Mouse (Mus musculus) kidney, embryonic 15.5 days (tissue): Measurements from ENCODE around the gene Eef1a1. TPM values are rescaled to one million over a fixed set of nuclear protein-coding genes. Genes with fewer than 3 reads are reported as not detected.

ENCODE experiments used
- ATAC-seq: fragments of 200-750 bp; cut with Nextera tagmentation; replicated peaks from 2 replicates; pipeline ENCODE4 v1.8.0; 2017; ENCODE audit warnings: moderate TSS enrichment; ENCODE audit not compliant: low FRiP score
- H3K27ac ChIP-seq: fragments of 300-500 bp; sonication (generic); 2 replicates; pipeline ENCODE4 v1.5.1; 2015; ENCODE audit warnings: mild to moderate bottlenecking, inconsistent platforms
- H3K27me3 ChIP-seq: fragments of 300-500 bp; sonication (generic); 2 replicates; pipeline ENCODE4 v1.6.1; 2015; ENCODE audit warnings: inconsistent platforms
- H3K36me3 ChIP-seq: fragments of 300-500 bp; sonication (generic); 2 replicates; pipeline ENCODE4 v1.6.1; 2015; ENCODE audit warnings: inconsistent platforms
- H3K4me1 ChIP-seq: fragments of 300-500 bp; sonication (generic); 2 replicates; pipeline ENCODE4 v1.6.1; 2015; ENCODE audit warnings: inconsistent platforms
- H3K4me2 ChIP-seq: fragments of 300-500 bp; sonication (generic); 2 replicates; pipeline ENCODE4 v1.6.1; 2015; ENCODE audit warnings: moderate library complexity, mild to moderate bottlenecking, inconsistent platforms
- H3K4me3 ChIP-seq: fragments of 300-500 bp; sonication (generic); replicated peaks from 2 replicates; pipeline ENCODE4 v1.5.1; 2015; ENCODE audit warnings: mild to moderate bottlenecking, inconsistent platforms
- H3K9ac ChIP-seq: fragments of 300-500 bp; sonication (generic); 2 replicates; pipeline ENCODE4 v1.6.1; 2015; ENCODE audit warnings: mild to moderate bottlenecking, inconsistent platforms
- H3K9me3 ChIP-seq: fragments of 300-500 bp; sonication (generic); replicated peaks from 2 replicates; pipeline ENCODE4 v1.6.1; 2016; ENCODE audit warnings: inconsistent platforms
- WGBS: fragments of 180-500 bp; shearing (Covaris S2); methylation state at CpG from one replicate; pipeline ENCODE4 v1.1.7; 2015; ENCODE audit warnings: mixed read lengths; 5-methylcytosine and 5-hydroxymethylcytosine counted together
- polyA plus RNA-seq: library from polyadenylated mRNA; unstranded; fragments of >200 nt; fragmentation: Nextera tagmentation; extraction: Ambion mirVana; gene quantifications from 2 replicates; pipeline ENCODE4 v1.2.1, GENCODE M21; 2015

Gene Eef1a1
- polyA plus RNA-seq, 1 experiment from 2014 or later = 4,779 TPM

DNA sequence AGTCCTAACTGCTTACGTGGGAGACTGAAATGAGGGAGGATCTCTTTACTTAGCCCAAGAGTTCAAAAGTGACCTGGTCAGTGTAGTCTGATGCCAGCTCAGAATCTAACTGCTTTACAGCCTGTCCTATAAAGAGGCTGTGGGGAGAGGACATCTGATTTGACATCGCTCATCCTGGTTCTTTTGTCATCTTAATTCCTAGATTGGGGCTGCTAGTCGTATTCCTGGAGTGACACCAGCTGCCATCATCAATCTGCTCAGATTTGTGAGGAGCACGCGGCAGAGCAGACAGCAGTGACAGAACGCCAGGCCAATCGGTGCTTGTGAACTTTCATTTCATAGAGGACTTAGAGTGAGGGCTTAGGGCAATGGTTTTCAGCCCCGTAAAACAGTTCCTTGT lies 15.4 kb downstream of the Eef1a1 start:
- Histone ChIP-seq H3K27me3 (no peaks in the 10 kb centered on the region), H3K4me3 (no peak overlapping the region), H3K4me2 (no peak overlapping the region), H3K4me1 (no peaks in the 10 kb centered on the region), H3K36me3 (peaks cover 83% of the 10 kb centered on the region), H3K9me3 (no peaks in the 10 kb centered on the region), H3K9ac (no peak overlapping the region), H3K27ac (no peak overlapping the region)
- 60% methylated on average over 8 of the region's 8 CpGs for WGBS
- ATAC-seq = no peak

DNA sequence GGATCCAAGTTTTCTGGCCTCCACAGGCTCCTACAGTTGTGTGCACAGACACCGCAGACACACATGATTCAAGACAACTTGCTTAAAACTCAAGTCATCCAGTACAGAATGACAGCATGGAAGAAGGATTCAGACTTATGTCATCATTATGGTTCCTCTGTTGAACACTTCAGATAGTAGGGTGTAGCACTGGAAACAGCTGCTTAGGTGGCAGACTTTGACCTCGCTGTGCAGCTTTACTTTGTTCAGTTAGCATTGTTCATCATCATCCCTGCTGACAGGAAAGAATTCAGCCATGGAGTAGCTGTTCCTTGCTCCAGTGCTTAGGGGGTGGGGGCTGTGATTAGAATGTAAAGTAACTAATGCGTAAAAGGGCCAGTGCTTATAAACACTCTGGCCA lies 23.2 kb downstream of the Eef1a1 start:
- Histone ChIP-seq H3K4me1 (no peaks in the 10 kb centered on the region), H3K4me3 (no peak overlapping the region), H3K9me3 (no peaks in the 10 kb centered on the region), H3K27ac (no peak overlapping the region), H3K9ac (no peak overlapping the region), H3K4me2 (no peak overlapping the region), H3K27me3 (no peaks in the 10 kb centered on the region), H3K36me3 (peaks cover 87% of the 10 kb centered on the region)
- no peak for ATAC-seq
- WGBS = 91% methylated on average over 3 of the region's 3 CpGs

GRCm38 (mm10) chr9:78463337-78463736 lies 25.6 kb downstream of the Eef1a1 start:
- Histone ChIP-seq H3K4me1 (no peaks in the 10 kb centered on the region), H3K4me3 (no peak overlapping the region), H3K9me3 (no peaks in the 10 kb centered on the region), H3K27me3 (no peaks in the 10 kb centered on the region), H3K36me3 (peaks cover 86% of the 10 kb centered on the region), H3K9ac (no peak overlapping the region), H3K4me2 (no peak overlapping the region), H3K27ac (no peak overlapping the region)
- 83% methylated on average over 4 of the region's 4 CpGs for WGBS
- no peak for ATAC-seq

GRCm38 (mm10) chr9:78457026-78457425 lies 31.9 kb downstream of the Eef1a1 start:
- WGBS = 90% methylated on average over 8 of the region's 8 CpGs
- no peak overlapping the region for H3K9ac ChIP-seq
- H3K4me1 ChIP-seq = no peaks in the 10 kb centered on the region
- H3K36me3 ChIP-seq = peaks cover 87% of the 10 kb centered on the region
- H3K4me3 ChIP-seq = no peak overlapping the region
- no peak overlapping the region for H3K4me2 ChIP-seq
- no peaks in the 10 kb centered on the region for H3K27me3 ChIP-seq
- no peak for ATAC-seq
- no peak overlapping the region for H3K27ac ChIP-seq
- H3K9me3 ChIP-seq = no peaks in the 10 kb centered on the region

DNA sequence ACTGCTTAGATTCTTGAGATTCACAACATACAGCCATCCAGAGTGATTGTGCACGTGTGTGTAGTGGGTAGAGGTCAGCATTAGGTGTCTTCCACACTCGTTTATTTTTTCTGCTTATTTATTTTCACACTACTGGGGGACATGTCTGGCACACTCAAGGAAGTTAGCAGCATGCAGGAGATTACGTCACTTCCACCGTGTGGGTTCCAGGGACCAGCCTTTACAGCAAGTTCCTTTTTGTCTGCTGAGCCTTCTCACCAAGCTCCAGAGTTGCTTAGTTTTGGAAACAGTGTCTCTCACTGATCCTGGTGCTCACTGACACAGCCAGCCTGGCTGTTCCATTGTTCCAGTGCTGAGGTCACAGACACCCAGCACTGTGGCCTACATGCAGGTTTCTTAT lies 37.6 kb downstream of the Eef1a1 start:
- Histone ChIP-seq H3K9me3 (no peaks in the 10 kb centered on the region), H3K36me3 (peaks cover 58% of the 10 kb centered on the region), H3K4me2 (no peak overlapping the region), H3K27me3 (peaks cover 8% of the 10 kb centered on the region), H3K27ac (no peak overlapping the region), H3K4me3 (no peak overlapping the region), H3K4me1 (peaks cover 11% of the 10 kb centered on the region), H3K9ac (no peak overlapping the region)
- ATAC-seq = no peak
- 85% methylated on average over 4 of the region's 4 CpGs for WGBS

DNA sequence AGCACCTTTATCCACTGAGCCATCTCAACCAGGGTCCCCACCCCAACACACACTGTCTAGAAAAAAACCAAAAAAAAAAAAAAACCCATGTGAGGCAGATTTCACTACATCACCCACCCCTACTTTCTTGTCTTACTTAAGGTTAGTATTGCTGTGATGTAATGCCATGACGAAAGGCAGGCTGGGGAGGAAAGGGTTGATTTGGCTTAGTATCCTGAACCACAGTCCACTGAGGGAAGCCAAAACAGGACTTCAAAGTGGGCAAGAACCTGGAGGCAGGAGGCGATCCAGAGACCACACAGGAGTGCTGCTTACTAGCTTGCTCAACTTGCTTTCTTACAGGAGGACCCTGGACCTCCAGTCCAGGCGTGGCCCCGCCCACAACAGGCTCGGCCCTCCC lies 38.5 kb downstream of the Eef1a1 start:
- Histone ChIP-seq H3K27me3 (peaks cover 18% of the 10 kb centered on the region), H3K4me1 (peaks cover 11% of the 10 kb centered on the region), H3K27ac (no peak overlapping the region), H3K4me3 (no peak overlapping the region), H3K36me3 (peaks cover 51% of the 10 kb centered on the region), H3K9me3 (no peaks in the 10 kb centered on the region), H3K4me2 (no peak overlapping the region), H3K9ac (no peak overlapping the region)
- ATAC-seq = no peak
- 81% methylated on average over 5 of the region's 5 CpGs for WGBS

DNA sequence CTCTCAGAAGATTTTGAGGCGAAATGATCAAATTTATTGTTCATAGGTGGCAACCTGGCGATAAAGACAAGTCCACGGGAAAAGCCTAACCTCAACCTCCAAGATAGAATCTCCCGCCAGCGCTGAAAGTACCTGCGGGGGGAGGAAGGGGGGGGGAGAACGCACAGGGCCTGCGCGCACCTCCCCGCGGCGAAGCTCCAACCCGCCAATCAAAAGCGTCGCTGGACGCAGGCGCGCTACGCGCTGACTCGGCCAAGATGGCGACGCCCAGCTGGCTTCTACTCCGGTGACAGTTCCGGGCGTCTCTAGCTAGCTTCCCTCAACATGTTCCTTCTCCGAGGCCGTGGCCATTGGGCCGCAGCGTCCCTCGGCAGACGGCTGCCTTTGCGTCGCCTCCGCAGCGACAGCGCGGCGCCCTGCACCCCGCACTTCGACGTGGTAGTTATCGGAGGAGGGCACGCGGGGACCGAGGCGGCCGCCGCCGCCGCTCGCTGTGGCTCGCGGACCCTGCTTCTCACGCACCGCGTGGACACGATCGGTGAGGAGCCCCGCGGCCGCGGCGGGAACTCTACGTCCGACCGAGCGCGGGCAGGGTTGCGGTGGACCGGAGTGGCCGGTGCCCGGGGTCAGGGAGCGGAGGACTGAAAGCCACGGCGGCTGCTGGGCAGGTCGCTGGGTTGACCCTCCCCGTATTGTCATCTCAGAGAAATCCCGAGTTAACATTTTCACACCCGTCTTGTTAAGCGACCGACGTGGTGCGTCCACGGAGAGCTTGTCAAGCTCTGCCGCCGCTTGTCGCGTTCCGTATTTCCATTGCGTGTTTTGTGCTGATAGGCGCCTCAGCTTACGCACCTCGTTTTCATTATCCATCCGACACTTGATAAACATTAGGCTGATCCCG lies 40.7 kb downstream of the Eef1a1 start, which contains the start of the genes Mto1 and Gm17324:
TSS of gene Mto1 (plus strand) at position 236 of the 901 bp plus-strand sequence.
TSS of gene Gm17324 (minus strand) at position 814 of the 901 bp plus-strand sequence.
- under 1% methylated on average over 96 of the region's 96 CpGs for WGBS
- Histone ChIP-seq H3K4me1 (peaks cover 16% of the 10 kb centered on the region), H3K4me3 (peak within 1 kb of the TSS; percentile 98), H3K4me2 (peak within 1 kb of the TSS; percentile 70), H3K27ac (peak within 1 kb of the TSS; percentile 92), H3K9ac (peak within 1 kb of the TSS; percentile 94), H3K9me3 (no peaks in the 10 kb centered on the region), H3K36me3 (peaks cover 32% of the 10 kb centered on the region), H3K27me3 (peaks cover 37% of the 10 kb centered on the region)
- peak; percentile 95 for ATAC-seq

DNA sequence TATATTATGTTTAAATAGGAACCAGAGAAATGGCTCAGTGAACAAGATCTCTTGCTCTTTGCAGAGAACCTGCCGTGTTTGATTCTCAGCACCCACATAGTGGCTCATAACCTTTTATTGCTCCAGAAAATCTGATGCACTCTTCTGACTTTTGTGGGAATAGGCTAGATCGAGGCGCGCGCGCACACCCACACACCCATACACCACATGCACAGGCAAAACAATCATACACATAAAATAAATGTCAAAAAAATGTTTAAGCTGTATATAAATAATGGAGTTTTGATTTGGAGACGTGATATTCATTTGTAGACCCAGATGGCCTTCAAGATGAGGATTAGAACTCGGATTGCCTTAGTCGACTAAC lies 41.4 kb downstream of the Eef1a1 start:
- H3K36me3 ChIP-seq = peaks cover 26% of the 10 kb centered on the region
- peak overlapping the region; percentile 94 for H3K9ac ChIP-seq
- H3K4me3 ChIP-seq = peak overlapping the region; percentile 98
- H3K9me3 ChIP-seq = no peaks in the 10 kb centered on the region
- H3K4me1 ChIP-seq = peaks cover 22% of the 10 kb centered on the region
- peak overlapping the region; percentile 70 for H3K4me2 ChIP-seq
- 24% methylated on average over 9 of the region's 9 CpGs for WGBS
- H3K27me3 ChIP-seq = peaks cover 44% of the 10 kb centered on the region
- no peak for ATAC-seq
- H3K27ac ChIP-seq = peak overlapping the region; percentile 92; the same call in 1 of the 2 replicates

DNA sequence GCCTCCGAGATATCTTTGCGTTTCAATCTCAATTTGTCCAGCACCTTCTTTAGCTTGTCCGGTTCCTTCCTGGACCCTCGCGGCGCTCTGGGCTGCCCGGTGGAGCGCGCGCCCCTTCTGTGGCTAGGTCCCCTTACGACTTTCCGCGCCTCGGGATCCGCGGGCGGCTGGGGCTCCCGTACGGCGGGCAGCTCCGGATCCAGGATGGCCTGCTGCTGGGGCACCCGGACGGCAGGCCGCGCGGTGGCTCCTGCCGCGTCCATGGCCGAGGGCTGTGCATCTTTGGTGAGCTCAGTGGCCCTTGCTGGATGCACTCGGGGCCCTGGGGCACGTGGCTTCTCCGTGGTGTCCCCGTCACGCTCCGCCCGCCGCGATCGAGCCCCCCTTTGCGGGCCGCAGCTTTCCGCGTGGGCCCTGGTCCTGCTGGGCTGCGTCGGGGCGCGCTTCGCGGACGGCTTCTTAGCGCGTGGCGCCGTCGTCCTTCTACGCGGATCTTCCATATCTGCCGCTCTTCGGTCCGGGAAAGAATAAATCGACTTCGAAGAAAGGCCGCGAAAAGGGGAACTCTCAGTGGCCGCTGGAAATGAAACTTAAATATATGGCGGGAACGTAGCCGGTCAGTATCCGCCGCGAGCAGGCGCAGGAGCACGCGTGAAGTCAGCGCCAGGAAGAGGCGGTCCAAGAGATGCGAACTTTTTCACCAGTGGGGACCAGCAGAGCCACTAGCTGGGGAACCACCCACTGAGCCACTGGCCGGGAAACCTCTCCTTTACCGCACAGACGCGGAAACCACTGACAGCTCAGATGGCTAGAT lies 46.2 kb downstream of the Eef1a1 start, which contains the start of gene Cgas:
TSS of gene Cgas (minus strand) at position 659 of the 814 bp plus-strand sequence.
- WGBS = under 1% methylated on average over 81 of the region's 81 CpGs
- H3K4me1 ChIP-seq = peaks cover 20% of the 10 kb centered on the region
- H3K27me3 ChIP-seq = peaks cover 78% of the 10 kb centered on the region
- peak within 1 kb of the TSS; percentile 58 for H3K9ac ChIP-seq
- H3K36me3 ChIP-seq = no peaks in the 10 kb centered on the region
- H3K4me2 ChIP-seq = peak within 1 kb of the TSS; percentile 94
- ATAC-seq = peak; percentile 63
- peak within 1 kb of the TSS; percentile 57 for H3K4me3 ChIP-seq
- H3K9me3 ChIP-seq = no peaks in the 10 kb centered on the region
- no peak within 1 kb of the TSS for H3K27ac ChIP-seq

DNA sequence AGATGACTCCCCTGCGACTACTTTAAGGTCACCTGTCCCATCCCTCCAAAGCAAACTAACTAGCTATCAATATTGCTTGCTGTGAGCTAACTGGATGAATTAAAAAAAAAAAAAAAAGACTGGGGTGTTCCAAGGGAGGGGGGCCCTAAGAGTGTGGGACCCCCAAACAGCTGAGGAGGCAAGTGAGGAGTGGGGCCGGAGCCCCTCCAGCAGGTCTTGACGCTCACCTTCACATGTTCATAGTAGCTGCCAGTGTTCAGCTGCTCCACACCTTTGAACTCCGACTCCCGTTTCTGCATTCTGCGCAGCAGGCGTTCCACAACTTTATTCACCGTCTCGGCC lies 46.7 kb downstream of the Eef1a1 start:
- Histone ChIP-seq H3K36me3 (no peaks in the 10 kb centered on the region), H3K4me3 (peak overlapping the region; percentile 57), H3K9ac (peak overlapping the region; percentile 58), H3K27me3 (peaks cover 78% of the 10 kb centered on the region), H3K4me2 (peak overlapping the region; percentile 94), H3K27ac (no peak overlapping the region), H3K9me3 (no peaks in the 10 kb centered on the region), H3K4me1 (peaks cover 20% of the 10 kb centered on the region)
- ATAC-seq = peak; percentile 37; the same call in 1 of the 2 replicates
- 4% methylated on average over 9 of the region's 9 CpGs for WGBS

- Histone ChIP-seq H3K4me3 (no peak overlapping the region), H3K4me2 (no peak overlapping the region), H3K9me3 (no peaks in the 10 kb centered on the region), H3K27ac (no peak overlapping the region), H3K9ac (no peak overlapping the region), H3K27me3 (peaks cover 53% of the 10 kb centered on the region), H3K4me1 (peaks cover 20% of the 10 kb centered on the region), H3K36me3 (no peaks in the 10 kb centered on the region)
- WGBS = 70% methylated on average over 5 of the region's 5 CpGs
- no peak for ATAC-seq
Observed at GRCm38 (mm10) chr9:78439426-78439825, 49.5 kb downstream of the Eef1a1 start.

GRCm38 (mm10) chr9:78432471-78432870 lies 56.5 kb downstream of the Eef1a1 start:
- peaks cover 10% of the 10 kb centered on the region for H3K4me1 ChIP-seq
- H3K9ac ChIP-seq = no peak overlapping the region
- no peaks in the 10 kb centered on the region for H3K9me3 ChIP-seq
- H3K36me3 ChIP-seq = no peaks in the 10 kb centered on the region
- no peak overlapping the region for H3K4me2 ChIP-seq
- no peak for ATAC-seq
- no peaks in the 10 kb centered on the region for H3K27me3 ChIP-seq
- WGBS = 91% methylated on average over 5 of the region's 5 CpGs
- H3K27ac ChIP-seq = no peak overlapping the region
- no peak overlapping the region for H3K4me3 ChIP-seq
